27 mouse cellular contexts compared by ENCODE assay signal in the genomic region with DNA sequence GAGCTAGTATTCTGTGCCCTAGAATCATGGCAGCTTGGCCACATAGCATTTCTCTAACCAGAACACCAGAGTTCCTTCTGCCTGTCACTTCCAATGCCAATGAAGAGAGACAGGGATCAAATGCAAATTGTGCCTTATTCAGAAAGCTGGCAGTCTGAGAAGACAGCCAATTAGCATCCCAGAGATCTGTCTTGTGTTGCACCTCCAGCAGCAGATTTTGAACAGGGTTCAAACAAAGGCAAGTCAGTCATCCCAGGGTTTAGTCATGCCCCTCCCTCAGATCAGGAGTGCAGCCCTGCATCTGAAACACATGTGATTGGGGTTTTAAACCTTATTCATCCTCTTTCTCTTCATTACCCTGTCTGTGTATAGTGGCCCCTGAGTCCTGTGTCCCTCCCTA.
DNase-seq lines count a peak whose midpoint lies in the region; ATAC-seq and TF ChIP-seq lines count a peak whose summit lies in the region.
"Had no signal": no experiment of that assay in that cellular context is flagged by ENCODE, and none has a peak within 500 bp of the region (broad histone marks: within the 10 kb centered on the region; RNA-seq: fewer than 3 reads in every experiment).

No protein-coding gene starts in this region.

- no peak overlapping the region for H3K27ac ChIP-seq in forebrain, embryonic 14.5 days (ENCODE audit: low read depth, low read length)
- no peak overlapping the region for H3K27ac ChIP-seq in forebrain, embryonic 12.5 days
- H3K27ac ChIP-seq in midbrain, embryonic 14.5 days (replicated peaks; ENCODE audit: low read depth, low read length), result no peak overlapping the region
- no peak overlapping the region for H3K27ac ChIP-seq in midbrain, embryonic 11.5 days (ENCODE audit: low read depth, low read length)
- H3K27ac ChIP-seq: embryonic facial prominence, embryonic 12.5 days; gastrocnemius, adult 2 months; heart, embryonic 10.5 days; heart, embryonic 13.5 days; hindbrain, embryonic 14.5 days; hindbrain, postnatal 0 days had no signal

- no peaks in the 10 kb centered on the region; the same call in 1 of the 2 replicates for H3K4me1 ChIP-seq in forebrain, embryonic 14.5 days (ENCODE audit: control insufficient read depth, insufficient read depth, low read length)
- peaks cover 7% of the 10 kb centered on the region for H3K4me1 ChIP-seq in forebrain, embryonic 12.5 days
- no peaks in the 10 kb centered on the region for H3K4me1 ChIP-seq in midbrain, embryonic 14.5 days (ENCODE audit: control insufficient read depth, insufficient read depth, low read length)
- no peaks in the 10 kb centered on the region; the same call in 1 of the 2 replicates for H3K4me1 ChIP-seq in midbrain, embryonic 11.5 days (ENCODE audit: control insufficient read depth, insufficient read depth, low read length)
- H3K4me1 ChIP-seq: embryonic facial prominence, embryonic 12.5 days had no signal

- intact Hi-C loops in left cerebral cortex, postnatal 4 days (cut with DNase I), result no loop called here

- H3K9me3 ChIP-seq in forebrain, embryonic 14.5 days (replicated peaks; ENCODE audit: control insufficient read depth, low read length), result no peaks in the 10 kb centered on the region
- H3K9me3 ChIP-seq in forebrain, embryonic 12.5 days, result no peaks in the 10 kb centered on the region
- no peaks in the 10 kb centered on the region for H3K9me3 ChIP-seq in midbrain, embryonic 14.5 days (ENCODE audit: control insufficient read depth, low read length)
- no peaks in the 10 kb centered on the region for H3K9me3 ChIP-seq in midbrain, embryonic 11.5 days (ENCODE audit: control insufficient read depth, low read length)
- H3K9me3 ChIP-seq: embryonic facial prominence, embryonic 12.5 days; heart, embryonic 10.5 days; heart, embryonic 13.5 days had no signal

- no peak overlapping the region for H3K9ac ChIP-seq in forebrain, embryonic 14.5 days (ENCODE audit: low read length)
- no peak overlapping the region for H3K9ac ChIP-seq in forebrain, embryonic 12.5 days
- H3K9ac ChIP-seq in midbrain, embryonic 14.5 days (replicated peaks; ENCODE audit: low read length), result no peak overlapping the region
- no peak overlapping the region for H3K9ac ChIP-seq in midbrain, embryonic 11.5 days (ENCODE audit: low read length)
- H3K9ac ChIP-seq: embryonic facial prominence, embryonic 12.5 days; heart, embryonic 13.5 days; hindbrain, embryonic 14.5 days had no signal

- no peak for TF ChIP-seq CTCF in brain, embryonic 14.5 days (IDR thresholded peaks at IDR 0.05; ENCODE audit: borderline replicate concordance, extremely low read depth, insufficient read depth, insufficient read length)

- no peak overlapping the region for H3K4me2 ChIP-seq in forebrain, embryonic 14.5 days (ENCODE audit: low read length)
- no peak overlapping the region for H3K4me2 ChIP-seq in forebrain, embryonic 12.5 days
- no peak overlapping the region for H3K4me2 ChIP-seq in midbrain, embryonic 14.5 days (ENCODE audit: low read length)
- H3K4me2 ChIP-seq in midbrain, embryonic 11.5 days, result no peak overlapping the region
- H3K4me2 ChIP-seq: embryonic facial prominence, embryonic 12.5 days; heart, embryonic 13.5 days; hindbrain, embryonic 14.5 days had no signal

- no peaks in the 10 kb centered on the region for H3K27me3 ChIP-seq in forebrain, embryonic 14.5 days (replicated peaks; ENCODE audit: control insufficient read depth, insufficient read depth, low read length)
- no peaks in the 10 kb centered on the region for H3K27me3 ChIP-seq in forebrain, embryonic 12.5 days
- no peaks in the 10 kb centered on the region for H3K27me3 ChIP-seq in midbrain, embryonic 14.5 days (ENCODE audit: control insufficient read depth, insufficient read depth, low read length)
- no peaks in the 10 kb centered on the region for H3K27me3 ChIP-seq in midbrain, embryonic 11.5 days (ENCODE audit: control insufficient read depth, insufficient read depth, low read length)

- peak; percentile 52 for DNase-seq in forebrain, embryonic 14.5 days (ENCODE audit: low spot score)
- peak; percentile 19 for DNase-seq in midbrain, embryonic 14.5 days
- DNase-seq in midbrain, embryonic 11.5 days (ENCODE audit: low spot score, missing footprints), result no peak
- DNase-seq in brain, embryonic 14.5 days (ENCODE audit: low read depth), result peak; percentile 76
- no peak for DNase-seq in layer of hippocampus, postnatal 14 days (ENCODE audit: low spot score in 2 of 2)
- no peak for DNase-seq in left cerebral cortex, postnatal 4 days
- DNase-seq: adrenal gland, adult 2 months; adrenal gland, postnatal 25 days; cerebellum, adult 18-20 months; cerebellum, adult 9-10 months; gastrocnemius, adult 2 months; gastrocnemius, postnatal 14 days; heart, adult 18-20 months; heart, postnatal 14 days; heart, postnatal 4 days; kidney, adult 18-20 months; kidney, adult 9 months had no signal

- peak; percentile 68 for ATAC-seq in forebrain, embryonic 14.5 days
- ATAC-seq in forebrain, embryonic 12.5 days (ENCODE audit: low FRiP score), result no peak; the same call in 1 of the 2 replicates
- ATAC-seq in midbrain, embryonic 14.5 days (ENCODE audit: low FRiP score, low TSS enrichment), result no peak
- no peak for ATAC-seq in midbrain, embryonic 11.5 days (ENCODE audit: low FRiP score)
- ATAC-seq: CD4-positive, CD25-positive, alpha-beta regulatory T cell, adult 4 months; hindbrain, postnatal 0 days; inflammation-experienced regulatory T-cells, adult 6 months; intestine, embryonic 16.5 days had no signal

- H3K36me3 ChIP-seq in forebrain, embryonic 14.5 days (ENCODE audit: control insufficient read depth, insufficient read depth, low read length), result no peaks in the 10 kb centered on the region
- no peaks in the 10 kb centered on the region for H3K36me3 ChIP-seq in forebrain, embryonic 12.5 days (replicated peaks)
- no peaks in the 10 kb centered on the region for H3K36me3 ChIP-seq in midbrain, embryonic 14.5 days (ENCODE audit: control insufficient read depth, insufficient read depth, low read length)
- H3K36me3 ChIP-seq in midbrain, embryonic 11.5 days (ENCODE audit: control insufficient read depth, insufficient read depth, low read length), result no peaks in the 10 kb centered on the region
- H3K36me3 ChIP-seq: embryonic facial prominence, embryonic 12.5 days; heart, embryonic 10.5 days; heart, embryonic 13.5 days had no signal

- no peak for TF ChIP-seq POLR2A in brain, embryonic 14.5 days (IDR thresholded peaks at IDR 0.05; ENCODE audit: borderline replicate concordance, extremely low read depth, insufficient read depth, insufficient read length, poor library complexity, severe bottlenecking)

- H3K4me3 ChIP-seq in forebrain, embryonic 14.5 days (ENCODE audit: low read depth, low read length), result no peak overlapping the region
- H3K4me3 ChIP-seq in forebrain, embryonic 12.5 days (replicated peaks), result no peak overlapping the region
- no peak overlapping the region for H3K4me3 ChIP-seq in midbrain, embryonic 14.5 days (replicated peaks; ENCODE audit: low read depth, low read length)
- no peak overlapping the region for H3K4me3 ChIP-seq in midbrain, embryonic 11.5 days (ENCODE audit: low read depth, low read length)
- H3K4me3 ChIP-seq: embryonic facial prominence, embryonic 12.5 days; erythroblast, embryonic 14.5 days; gastrocnemius, adult 2 months; heart, embryonic 10.5 days; heart, embryonic 13.5 days had no signal

Comparison
In these comparisons a context has a peak if more than half of its experiments do, and no peak if none do; other contexts are left out.
1. DNase-seq: peak in forebrain, embryonic 14.5 days (single experiment), midbrain, embryonic 14.5 days (single experiment) and brain, embryonic 14.5 days (single experiment); none in midbrain, embryonic 11.5 days (single experiment), layer of hippocampus, postnatal 14 days (0 of 2) and left cerebral cortex, postnatal 4 days (single experiment).